Mouse (Mus musculus) megakaryocyte, embryonic 14.5 days (primary cell): ENCODE measurements around the gene Kcnip1.

Source experiments
- FLI1 ChIP-seq: IDR thresholded peaks from 2 replicates; pipeline ENCODE4 v1.6.1; 2012; ENCODE audit warnings: low read length, inconsistent platforms, mixed read lengths
- GATA1 ChIP-seq: IDR thresholded peaks from 3 replicates; pipeline ENCODE4 v1.6.1; 2012; ENCODE audit warnings: mixed read lengths, low read length, inconsistent platforms, borderline replicate concordance

DNA sequence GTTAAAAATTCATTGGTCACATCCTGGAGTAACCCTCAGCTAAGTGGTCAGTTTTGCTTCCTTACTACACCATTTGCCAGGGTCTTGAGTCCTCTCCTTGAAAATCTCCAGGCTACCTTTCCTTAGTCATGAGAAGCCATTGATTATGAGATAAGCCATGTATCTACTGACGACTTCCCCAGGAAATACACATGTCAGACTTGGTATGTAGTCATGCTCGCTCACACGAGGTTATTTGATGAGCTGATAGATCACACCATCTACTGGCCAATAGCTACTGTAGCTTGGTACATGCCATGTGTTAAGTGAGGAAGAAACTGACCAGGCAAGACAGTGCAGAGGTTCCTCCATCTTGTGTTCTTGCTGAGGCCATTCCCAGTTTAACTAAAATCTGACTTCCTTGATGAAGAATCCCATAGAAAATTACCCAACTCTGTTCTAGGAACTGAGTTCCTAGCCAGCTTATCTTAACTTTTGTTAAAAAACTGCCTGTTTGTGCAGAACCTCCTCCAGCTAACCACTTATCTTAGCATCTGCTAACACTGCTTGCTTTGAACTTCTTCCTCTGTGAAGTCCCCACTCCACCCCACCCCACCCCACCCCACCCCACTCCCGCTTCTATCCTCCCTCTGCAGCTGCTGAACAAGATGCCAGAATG lies 53.4 kb downstream of the Kcnip1 start:
- no peak for TF ChIP-seq GATA1
- no peak for TF ChIP-seq FLI1
